Mouse (Mus musculus) lung, postnatal 0 days (tissue): ENCODE measurements around the gene Thrb.

ENCODE experiments used
- CTCF ChIP-seq: IDR thresholded peaks from 2 replicates; pipeline ENCODE4 v1.5.1; 2016; ENCODE audit warnings: antibody characterized with exemption, mild to moderate bottlenecking
- EP300 ChIP-seq: IDR thresholded peaks from 2 replicates; pipeline ENCODE4 v1.6.1; 2016; ENCODE audit warnings: antibody characterized with exemption, mild to moderate bottlenecking, control low read depth

GRCm38 (mm10) chr14:17905627-17906026 lies 245.6 kb downstream of the Thrb start:
- no peak for TF ChIP-seq CTCF
- TF ChIP-seq EP300, result no peak
